Comparison of ENCODE assay signal across 18 mouse cellular contexts in genomic region chr10:87351079-87351399, GRCm38 (mm10).
DNase-seq lines count a peak whose midpoint lies in the region; ATAC-seq and TF ChIP-seq lines count a peak whose summit lies in the region.
"Had no signal": no experiment of that assay in that cellular context is flagged by ENCODE, and none has a peak within 500 bp of the region (broad histone marks: within the 10 kb centered on the region; RNA-seq: fewer than 3 reads in every experiment).

No protein-coding gene starts in this region.

- H3K4me2 ChIP-seq in forebrain, embryonic 15.5 days (replicated peaks) = peak overlapping the region; percentile 41
- H3K4me2 ChIP-seq in hindbrain, embryonic 16.5 days (ENCODE audit: low read length) = peak overlapping the region; percentile 40
- H3K4me2 ChIP-seq in midbrain, postnatal 0 days (ENCODE audit: low read depth, low read length, poor library complexity, severe bottlenecking) = peak overlapping the region; percentile 42
- H3K4me2 ChIP-seq: embryonic facial prominence, embryonic 13.5 days; heart, embryonic 13.5 days; limb, embryonic 13.5 days had no signal

- no peak for DNase-seq in layer of hippocampus, adult 2 months (ENCODE audit: low spot score in 2 of 2)
- no peak for DNase-seq in layer of hippocampus, postnatal 14 days (ENCODE audit: low spot score in 2 of 2)
- no peak for DNase-seq in midbrain, postnatal 0 days (ENCODE audit: low spot score)
- DNase-seq in gastrocnemius, adult 8-10 months (ENCODE audit: low spot score in 2 of 2) = no peak
- DNase-seq in ovary, postnatal 36 days (ENCODE audit: low spot score) = no peak
- no peak for DNase-seq in limb, embryonic 10.5 days (ENCODE audit: low spot score)
- DNase-seq: heart, postnatal 4 days; kidney, adult 18-20 months; kidney, postnatal 4 days; lung, postnatal 4 days; right cerebral cortex, postnatal 25 days; thymus, adult 18-20 months had no signal

- no peaks in the 10 kb centered on the region for H3K27me3 ChIP-seq in forebrain, embryonic 15.5 days
- no peaks in the 10 kb centered on the region for H3K27me3 ChIP-seq in hindbrain, embryonic 16.5 days (replicated peaks; ENCODE audit: control insufficient read depth, insufficient read depth, low read length)
- H3K27me3 ChIP-seq in midbrain, postnatal 0 days (ENCODE audit: insufficient read depth, low read length) = no peaks in the 10 kb centered on the region
- no peaks in the 10 kb centered on the region for H3K27me3 ChIP-seq in limb, embryonic 10.5 days (ENCODE audit: low read depth, poor library complexity, severe bottlenecking)
- H3K27me3 ChIP-seq: CH12.LX; embryonic facial prominence, embryonic 13.5 days; heart, embryonic 13.5 days; limb, embryonic 13.5 days had no signal

- H3K9me3 ChIP-seq in forebrain, embryonic 15.5 days = no peaks in the 10 kb centered on the region
- H3K9me3 ChIP-seq in hindbrain, embryonic 16.5 days (ENCODE audit: control insufficient read depth, low read length) = no peaks in the 10 kb centered on the region
- no peaks in the 10 kb centered on the region for H3K9me3 ChIP-seq in midbrain, postnatal 0 days (ENCODE audit: low read length)
- no peaks in the 10 kb centered on the region for H3K9me3 ChIP-seq in limb, embryonic 10.5 days (replicated peaks)
- H3K9me3 ChIP-seq: embryonic facial prominence, embryonic 13.5 days; heart, embryonic 13.5 days; limb, embryonic 13.5 days had no signal

- H3K4me3 ChIP-seq in layer of hippocampus, adult 2 months = peak overlapping the region; percentile 42
- H3K4me3 ChIP-seq in forebrain, embryonic 15.5 days = peak overlapping the region; percentile 17
- H3K4me3 ChIP-seq in hindbrain, embryonic 16.5 days (ENCODE audit: low read length) = peak overlapping the region; percentile 1
- H3K4me3 ChIP-seq in midbrain, postnatal 0 days (ENCODE audit: low read depth, low read length) = peak overlapping the region; percentile 18; the same call in 1 of the 2 replicates
- no peak overlapping the region for H3K4me3 ChIP-seq in limb, embryonic 10.5 days
- H3K4me3 ChIP-seq: embryonic facial prominence, embryonic 13.5 days; heart, embryonic 13.5 days; limb, embryonic 13.5 days had no signal

- H3K4me1 ChIP-seq in forebrain, embryonic 15.5 days = peaks cover 17% of the 10 kb centered on the region
- H3K4me1 ChIP-seq in hindbrain, embryonic 16.5 days (ENCODE audit: control insufficient read depth, insufficient read depth, low read depth, low read length) = peaks cover 7% of the 10 kb centered on the region
- no peaks in the 10 kb centered on the region for H3K4me1 ChIP-seq in midbrain, postnatal 0 days (ENCODE audit: insufficient read depth, low read length)
- no peaks in the 10 kb centered on the region for H3K4me1 ChIP-seq in limb, embryonic 10.5 days
- H3K4me1 ChIP-seq: embryonic facial prominence, embryonic 13.5 days; heart, embryonic 13.5 days; limb, embryonic 13.5 days had no signal

- 0 out of 2 replicates have a peak overlapping the region, but pooled peaks have one; percentile 9 for H3K9ac ChIP-seq in forebrain, embryonic 15.5 days (replicated peaks)
- 0 out of 2 replicates have a peak overlapping the region, but pooled peaks have one; percentile 10 for H3K9ac ChIP-seq in hindbrain, embryonic 16.5 days (ENCODE audit: low read depth, low read length)
- H3K9ac ChIP-seq in midbrain, postnatal 0 days (replicated peaks; ENCODE audit: low read length, poor library complexity, severe bottlenecking) = no peak overlapping the region
- H3K9ac ChIP-seq: embryonic facial prominence, embryonic 13.5 days; heart, embryonic 13.5 days; limb, embryonic 13.5 days had no signal

- WGBS in forebrain, embryonic 15.5 days = 27% methylated on average over 8 of the region's 8 CpGs
- WGBS in hindbrain, embryonic 16.5 days = 29% methylated on average over 8 of the region's 8 CpGs
- WGBS in midbrain, postnatal 0 days = 34% methylated on average over 8 of the region's 8 CpGs
- 91% methylated on average over 8 of the region's 8 CpGs for WGBS in limb, embryonic 10.5 days

- peak; percentile 47; the same call in 1 of the 2 replicates for ATAC-seq in forebrain, embryonic 15.5 days (replicated peaks)
- no peak; the same call in 1 of the 2 replicates for ATAC-seq in hindbrain, embryonic 16.5 days
- ATAC-seq in midbrain, postnatal 0 days (ENCODE audit: low FRiP score) = no peak; the same call in 1 of the 2 replicates

- H3K27ac ChIP-seq in layer of hippocampus, adult 2 months = peak overlapping the region; percentile 76
- peak overlapping the region; percentile 83 for H3K27ac ChIP-seq in forebrain, embryonic 15.5 days (replicated peaks)
- no peak overlapping the region for H3K27ac ChIP-seq in hindbrain, embryonic 16.5 days (ENCODE audit: low read depth, low read length)
- H3K27ac ChIP-seq in midbrain, postnatal 0 days (ENCODE audit: low read depth, low read length) = no peak overlapping the region
- H3K27ac ChIP-seq in limb, embryonic 10.5 days = no peak overlapping the region
- H3K27ac ChIP-seq: embryonic facial prominence, embryonic 13.5 days; heart, embryonic 13.5 days; limb, embryonic 13.5 days had no signal

- no peaks in the 10 kb centered on the region for H3K36me3 ChIP-seq in forebrain, embryonic 15.5 days
- H3K36me3 ChIP-seq in hindbrain, embryonic 16.5 days (ENCODE audit: control insufficient read depth, insufficient read depth, low read length) = no peaks in the 10 kb centered on the region
- H3K36me3 ChIP-seq in midbrain, postnatal 0 days (ENCODE audit: insufficient read depth, low read length) = no peaks in the 10 kb centered on the region
- no peaks in the 10 kb centered on the region for H3K36me3 ChIP-seq in limb, embryonic 10.5 days
- H3K36me3 ChIP-seq: embryonic facial prominence, embryonic 13.5 days; heart, embryonic 13.5 days; limb, embryonic 13.5 days had no signal

- TF ChIP-seq CTCF in layer of hippocampus, adult 2 months (conservative IDR thresholded peaks at IDR 0.05) = no peak
- no peak for TF ChIP-seq CTCF in midbrain, postnatal 0 days (IDR thresholded peaks at IDR 0.05)

Comparison
In these comparisons a context has a peak if more than half of its experiments do, and no peak if none do; other contexts are left out.
1. H3K27ac ChIP-seq: peak in layer of hippocampus, adult 2 months (single experiment) and forebrain, embryonic 15.5 days (single experiment); none in hindbrain, embryonic 16.5 days (single experiment), midbrain, postnatal 0 days (single experiment) and limb, embryonic 10.5 days (single experiment).
2. Peak in every context shown above with its lines, with median percentiles within 50 percentile points of each other: H3K4me2 ChIP-seq.